Mouse (Mus musculus): ENCODE measurements around the gene Olfr129.

Gene Olfr129

GRCm38 (mm10) chr17:38059979-38060378 lies at the start of gene Olfr129:
TSS of gene Olfr129 (minus strand) at chr17:38060079.
- in situ Hi-C loops (cut with MboI; ENCODE audit: unreplicated experiment in 2 of 2) = no loop called here

GRCm38 (mm10) chr17:38088593-38088992 lies 28.7 kb upstream of the Olfr129 start, which contains the start of gene Olfr131:
TSS of gene Olfr131 (minus strand) at chr17:38088693.
- in situ Hi-C loops (cut with MboI; ENCODE audit: unreplicated experiment in 2 of 2) = no loop called here

GRCm38 (mm10) chr17:38082364-38082763 lies 22.5 kb upstream of the Olfr129 start:
- in situ Hi-C loops (cut with MboI; ENCODE audit: unreplicated experiment in 2 of 2) = no loop called here

GRCm38 (mm10) chr17:38063621-38064020 lies 3.7 kb upstream of the Olfr129 start, which contains the start of gene Olfr130:
TSS of gene Olfr130 (plus strand) at chr17:38063921.
- in situ Hi-C loops (cut with MboI; ENCODE audit: unreplicated experiment in 2 of 2) = no loop called here

- in situ Hi-C loops (cut with MboI; ENCODE audit: unreplicated experiment in 2 of 2) = no loop called here
Measured at GRCm38 (mm10) chr17:38026297-38026696, 33.6 kb downstream of the Olfr129 start.

- in situ Hi-C loops (cut with MboI; ENCODE audit: unreplicated experiment in 2 of 2) = no loop called here
Measured at GRCm38 (mm10) chr17:38016341-38016740, 43.5 kb downstream of the Olfr129 start.

GRCm38 (mm10) chr17:38004996-38005395 lies 54.9 kb downstream of the Olfr129 start:
- in situ Hi-C loops (cut with MboI; ENCODE audit: unreplicated experiment in 2 of 2) = no loop called here

Measured in v-Abl transformed pro-B cells (cell line).